Mouse (Mus musculus): ENCODE data around the gene Yif1a. TPM values are rescaled to one million over a fixed set of nuclear protein-coding genes. Genes with fewer than 3 reads are reported as not detected.
"Not testable (repeated sequence)": the region's sequence is repeated elsewhere in the genome, so short reads cannot be mapped to it uniquely, and the experiment has no call there.

Yif1a gene
- polyA plus RNA-seq, 1 experiment from 2014 or later = 62.4 TPM

DNA sequence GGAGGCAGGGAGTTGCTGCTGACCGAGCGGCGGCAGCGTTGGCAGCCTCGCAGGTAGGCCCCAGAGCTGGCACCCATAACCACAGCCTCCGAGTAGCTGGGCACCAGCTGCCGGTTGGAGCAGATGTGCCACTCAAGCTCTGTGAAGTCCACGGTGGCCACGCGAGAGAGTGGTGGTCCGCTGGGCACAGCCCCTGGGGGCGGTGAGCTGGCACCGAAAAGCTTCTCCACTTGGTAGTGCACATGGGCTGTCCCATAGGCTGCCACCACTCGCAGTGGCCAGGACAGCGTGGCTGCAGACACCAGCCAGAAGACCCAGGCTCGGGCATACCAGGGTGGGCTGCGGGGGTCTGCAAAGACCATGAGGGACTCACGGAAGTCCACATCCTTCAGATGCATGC lies 6.3 kb upstream of the Yif1a start:
- Histone ChIP-seq H3K4me2 (no peak overlapping the region), H3K4me3 (no peak overlapping the region), H3K9ac (no peak overlapping the region), H3K36me3 (ENCODE audit: poor library complexity, severe bottlenecking) (no peaks in the 10 kb centered on the region), H3K9me3 (replicated peaks) (no peaks in the 10 kb centered on the region), H3K27ac (no peak overlapping the region), H3K4me1 (peaks cover 11% of the 10 kb centered on the region; the same call in 1 of the 2 replicates), H3K27me3 (peaks cover 71% of the 10 kb centered on the region)
- no peak for ATAC-seq
- WGBS = 71% methylated on average over 18 of the region's 18 CpGs

- H3K27ac ChIP-seq = no peak overlapping the region
- 67% methylated on average over 24 of the region's 24 CpGs for WGBS
Observed at GRCm38 (mm10) chr19:5082596-5082995, 5.7 kb upstream of the Yif1a start.

GRCm38 (mm10) chr19:5083961-5084833 lies 4.1 kb upstream of the Yif1a start:
- H3K36me3 ChIP-seq (ENCODE audit: poor library complexity, severe bottlenecking) = no peaks in the 10 kb centered on the region
- no peak overlapping the region for H3K9ac ChIP-seq
- H3K27ac ChIP-seq = no peak overlapping the region
- H3K4me3 ChIP-seq = peak overlapping the region; percentile 52
- no peaks in the 10 kb centered on the region for H3K9me3 ChIP-seq (replicated peaks)
- ATAC-seq = no peak
- peaks cover 23% of the 10 kb centered on the region for H3K4me1 ChIP-seq
- 82% methylated on average over 3 of the region's 3 CpGs for WGBS
- peak overlapping the region; percentile 85 for H3K4me2 ChIP-seq
- H3K27me3 ChIP-seq = peaks cover 71% of the 10 kb centered on the region

More at GRCm38 (mm10) chr19:5082596-5082995, 5.7 kb upstream of the Yif1a start:
- Histone ChIP-seq H3K4me3 (no peak overlapping the region), H3K9me3 (replicated peaks) (no peaks in the 10 kb centered on the region), H3K36me3 (ENCODE audit: poor library complexity, severe bottlenecking) (no peaks in the 10 kb centered on the region), H3K9ac (no peak overlapping the region), H3K4me2 (no peak overlapping the region), H3K27me3 (peaks cover 71% of the 10 kb centered on the region), H3K4me1 (peaks cover 16% of the 10 kb centered on the region)
- no peak for ATAC-seq

DNA sequence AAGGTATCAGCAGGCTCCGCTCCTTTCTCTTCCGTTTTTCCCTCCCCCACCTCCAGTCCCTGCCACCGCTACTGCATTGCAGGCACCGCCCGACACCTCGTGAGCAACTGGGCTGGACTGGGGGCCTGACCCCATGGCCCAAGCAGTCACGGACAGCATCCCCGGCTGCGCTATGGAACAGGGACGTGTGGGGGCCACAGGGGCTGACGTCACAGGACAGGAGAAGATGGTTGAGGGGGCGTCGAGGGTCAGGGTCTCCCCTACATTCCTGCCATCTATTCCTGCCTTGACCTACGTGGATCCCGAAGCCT lies 3.5 kb upstream of the Yif1a start:
- H3K27me3 ChIP-seq = peaks cover 68% of the 10 kb centered on the region
- H3K27ac ChIP-seq = no peak overlapping the region
- WGBS = 9% methylated on average over 15 of the region's 15 CpGs

DNA sequence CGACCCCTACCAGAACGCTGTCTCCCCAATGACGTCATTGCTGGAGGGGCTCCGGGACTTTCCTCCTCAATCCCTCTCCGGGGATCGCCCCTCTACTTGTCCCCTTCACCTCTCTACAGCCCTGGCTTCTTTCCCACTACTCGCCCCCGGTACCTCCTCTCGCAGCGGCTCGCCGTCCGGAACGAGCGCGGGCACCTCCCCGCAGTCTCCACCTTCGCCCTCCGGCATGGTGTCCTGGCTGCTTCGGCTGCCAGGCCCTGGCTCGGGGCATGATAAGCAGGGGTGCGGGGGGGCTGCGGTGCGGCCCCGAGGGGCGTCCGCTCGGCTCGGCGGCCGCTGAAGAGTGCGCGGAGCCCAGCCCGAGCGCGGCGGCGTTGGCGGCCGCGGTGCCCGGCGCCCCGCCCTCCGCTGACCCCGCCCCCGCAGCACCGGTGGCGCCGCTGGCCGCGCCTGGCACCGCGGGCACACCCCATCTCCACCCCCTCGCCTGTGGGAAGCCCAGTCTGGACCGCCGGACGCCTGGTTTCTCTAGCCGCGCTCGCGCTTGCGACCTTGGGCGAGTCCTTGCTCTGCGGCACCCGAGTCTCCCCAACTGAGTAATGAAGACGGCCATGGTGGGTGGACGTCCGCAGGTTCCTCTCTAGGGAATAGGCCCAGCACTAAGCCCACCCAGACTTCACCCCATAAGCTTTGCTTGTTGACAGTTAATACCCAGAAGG lies 3.0 kb upstream of the Yif1a start, which contains the start of gene Tmem151a:
Gene Tmem151a, minus strand, starts transcription at position 387 of the 719 bp plus-strand sequence.
- Histone ChIP-seq H3K9ac (peak within 1 kb of the TSS; percentile 73), H3K4me2 (peak within 1 kb of the TSS; percentile 85), H3K27ac (no peak within 1 kb of the TSS), H3K9me3 (replicated peaks) (no peaks in the 10 kb centered on the region), H3K4me3 (peak within 1 kb of the TSS; percentile 52), H3K4me1 (peaks cover 28% of the 10 kb centered on the region), H3K27me3 (peaks cover 62% of the 10 kb centered on the region), H3K36me3 (ENCODE audit: poor library complexity, severe bottlenecking) (peaks cover 1% of the 10 kb centered on the region; the same call in 1 of the 2 replicates)
- 1% methylated on average over 62 of the region's 69 CpGs for WGBS
- no peak for ATAC-seq

More for the DNA sequence above, 3.5 kb upstream of the Yif1a start:
- Histone ChIP-seq H3K4me3 (peak overlapping the region; percentile 52), H3K36me3 (ENCODE audit: poor library complexity, severe bottlenecking) (no peaks in the 10 kb centered on the region), H3K9ac (peak overlapping the region; percentile 73), H3K4me2 (peak overlapping the region; percentile 85), H3K9me3 (replicated peaks) (no peaks in the 10 kb centered on the region), H3K4me1 (peaks cover 28% of the 10 kb centered on the region)
- no peak for ATAC-seq

GRCm38 (mm10) chr19:5086533-5086932 lies 1.8 kb upstream of the Yif1a start:
- not testable (repeated sequence) for H3K4me2 ChIP-seq; H3K4me3 ChIP-seq; ATAC-seq; H3K27ac ChIP-seq; H3K9ac ChIP-seq; H3K9me3 ChIP-seq (replicated peaks)
- Histone ChIP-seq H3K27me3 (peaks cover 50% of the 10 kb centered on the region), H3K36me3 (ENCODE audit: poor library complexity, severe bottlenecking) (peaks cover 14% of the 10 kb centered on the region), H3K4me1 (peaks cover 28% of the 10 kb centered on the region)
- WGBS = 50% methylated on average over 4 of the region's 4 CpGs

GRCm38 (mm10) chr19:5089324-5089723 lies 986 bp downstream of the Yif1a start:
- Histone ChIP-seq H3K27me3 (peaks cover 22% of the 10 kb centered on the region), H3K27ac (no peak overlapping the region), H3K9ac (peak overlapping the region; percentile 84; the same call in 1 of the 2 replicates), H3K36me3 (ENCODE audit: poor library complexity, severe bottlenecking) (peaks cover 37% of the 10 kb centered on the region), H3K9me3 (replicated peaks) (no peaks in the 10 kb centered on the region), H3K4me3 (peak overlapping the region; percentile 83), H3K4me2 (peak overlapping the region; percentile 81), H3K4me1 (peaks cover 42% of the 10 kb centered on the region)
- no peak for ATAC-seq
- WGBS = 90% methylated on average over 4 of the region's 4 CpGs

DNA sequence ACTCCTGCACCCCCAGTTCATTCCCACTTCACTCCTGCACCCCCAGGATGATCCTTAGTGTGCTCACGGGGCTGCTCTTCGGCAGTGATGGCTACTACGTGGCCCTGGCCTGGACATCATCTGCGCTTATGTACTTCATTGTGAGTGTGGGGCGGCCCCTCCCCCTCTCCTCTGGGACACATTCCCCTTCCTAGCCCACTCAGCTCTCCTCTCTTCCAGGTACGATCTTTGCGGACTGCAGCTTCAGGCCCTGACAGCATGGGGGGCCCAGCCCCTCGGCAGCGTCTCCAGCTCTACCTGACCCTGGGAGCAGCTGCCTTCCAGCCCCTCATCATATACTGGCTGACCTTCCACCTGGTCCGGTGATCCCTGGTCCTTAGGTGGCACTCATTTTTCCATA lies 3.7 kb downstream of the Yif1a start:
- Histone ChIP-seq H3K9me3 (replicated peaks) (no peaks in the 10 kb centered on the region), H3K9ac (no peak overlapping the region), H3K27ac (no peak overlapping the region), H3K4me3 (no peak overlapping the region), H3K27me3 (no peaks in the 10 kb centered on the region), H3K4me2 (no peak overlapping the region), H3K36me3 (ENCODE audit: poor library complexity, severe bottlenecking) (peaks cover 37% of the 10 kb centered on the region), H3K4me1 (peaks cover 58% of the 10 kb centered on the region)
- ATAC-seq = no peak
- WGBS = 90% methylated on average over 10 of the region's 10 CpGs

GRCm38 (mm10) chr19:5093481-5094242 lies 5.3 kb downstream of the Yif1a start:
- 73% methylated on average over 12 of the region's 12 CpGs for WGBS
- peak overlapping the region; percentile 56 for H3K9ac ChIP-seq
- peak overlapping the region; percentile 71 for H3K4me2 ChIP-seq
- no peaks in the 10 kb centered on the region for H3K27me3 ChIP-seq
- peaks cover 64% of the 10 kb centered on the region for H3K4me1 ChIP-seq
- peak overlapping the region; percentile 88 for H3K27ac ChIP-seq
- no peaks in the 10 kb centered on the region for H3K9me3 ChIP-seq (replicated peaks)
- no peak; the same call in 1 of the 2 replicates for ATAC-seq
- peak overlapping the region; percentile 61; the same call in 1 of the 2 replicates for H3K4me3 ChIP-seq
- peaks cover 37% of the 10 kb centered on the region for H3K36me3 ChIP-seq (ENCODE audit: poor library complexity, severe bottlenecking)

DNA sequence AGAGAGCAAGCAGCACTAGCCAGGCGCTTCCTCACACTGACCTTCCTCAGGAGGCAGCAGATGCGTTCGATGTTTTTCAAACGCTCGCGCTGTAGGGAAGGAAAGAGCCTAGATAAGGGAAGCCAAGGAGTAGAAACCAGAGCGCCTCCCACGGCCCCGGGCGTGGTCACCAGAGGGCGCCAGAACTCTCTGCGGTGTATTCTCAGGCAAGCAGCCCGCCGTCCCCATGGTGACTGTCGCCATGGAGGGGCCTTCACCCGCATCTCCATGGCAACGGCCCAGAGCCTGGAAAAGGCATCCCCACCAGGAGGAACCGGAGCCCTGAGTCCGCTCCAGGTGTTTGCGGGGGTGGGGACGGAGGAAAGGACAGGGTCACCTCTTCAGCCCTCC lies 5.9 kb downstream of the Yif1a start:
- Histone ChIP-seq H3K9me3 (replicated peaks) (no peaks in the 10 kb centered on the region), H3K27me3 (no peaks in the 10 kb centered on the region), H3K36me3 (ENCODE audit: poor library complexity, severe bottlenecking) (peaks cover 40% of the 10 kb centered on the region), H3K9ac (peak overlapping the region; percentile 61), H3K4me1 (peaks cover 64% of the 10 kb centered on the region), H3K27ac (peak overlapping the region; percentile 88), H3K4me3 (peak overlapping the region; percentile 61), H3K4me2 (peak overlapping the region; percentile 71)
- peak; percentile 76 for ATAC-seq
- under 1% methylated on average over 21 of the region's 21 CpGs for WGBS

GRCm38 (mm10) chr19:5094746-5095417 lies 6.5 kb downstream of the Yif1a start:
- Histone ChIP-seq H3K9ac (peak overlapping the region; percentile 61), H3K4me1 (peaks cover 65% of the 10 kb centered on the region), H3K27me3 (no peaks in the 10 kb centered on the region), H3K9me3 (replicated peaks) (no peaks in the 10 kb centered on the region), H3K4me2 (peak overlapping the region; percentile 71), H3K36me3 (ENCODE audit: poor library complexity, severe bottlenecking) (peaks cover 46% of the 10 kb centered on the region), H3K4me3 (peak overlapping the region; percentile 61), H3K27ac (peak overlapping the region; percentile 88)
- ATAC-seq = peak; percentile 16
- WGBS = 31% methylated on average over 11 of the region's 11 CpGs

Measured in forebrain, embryonic 13.5 days (tissue).